Mouse (Mus musculus) kidney, postnatal 0 days (tissue): ENCODE measurements at regions not wholly inside any gene's neighbourhood (a gene's known extent, or its start where the extent isn't known, plus 50 kb on each side); places are given as distances from the start of the nearest gene placed in this dataset.

Experiments
- ATAC-seq: fragments of 200-750 bp; cut with Nextera tagmentation; replicated peaks from 2 replicates; pipeline ENCODE4 v1.8.0; 2017; ENCODE audit warnings: low read depth, moderate number of reproducible peaks, moderate TSS enrichment, moderate library complexity; ENCODE audit not compliant: low FRiP score
- DNase-seq: peaks from one replicate; pipeline ENCODE4 v3.0.0-alpha.2; 2016; ENCODE audit warnings: low spot score
- H3K27ac ChIP-seq: fragments of 300-500 bp; sonication (generic); 2 replicates; pipeline ENCODE4 v1.5.1; 2014; ENCODE audit warnings: mild to moderate bottlenecking
- H3K27me3 ChIP-seq: fragments of 300-500 bp; sonication (generic); 2 replicates; pipeline ENCODE4 v1.6.1; 2014; ENCODE audit warnings: low read length, mixed read lengths; ENCODE audit not compliant: insufficient read depth
- H3K36me3 ChIP-seq: fragments of 300-500 bp; sonication (generic); 2 replicates; pipeline ENCODE4 v1.6.1; 2014; ENCODE audit warnings: low read length, mixed read lengths; ENCODE audit not compliant: insufficient read depth
- H3K4me1 ChIP-seq: fragments of 300-500 bp; sonication (generic); replicated peaks from 2 replicates; pipeline ENCODE4 v1.6.1; 2014; ENCODE audit warnings: antibody characterized with exemption, low read length, mixed read lengths; ENCODE audit not compliant: insufficient read depth
- H3K4me2 ChIP-seq: fragments of 300-500 bp; sonication (generic); 2 replicates; pipeline ENCODE4 v1.6.1; 2014; ENCODE audit warnings: mild to moderate bottlenecking, low read length, moderate library complexity, mixed read lengths
- H3K4me3 ChIP-seq: fragments of 300-500 bp; sonication (generic); replicated peaks from 2 replicates; pipeline ENCODE4 v1.5.1; 2014; ENCODE audit warnings: low read depth, low read length
- H3K9ac ChIP-seq: fragments of 300-500 bp; sonication (generic); 2 replicates; pipeline ENCODE4 v1.6.1; 2014; ENCODE audit warnings: low read depth, low read length
- H3K9me3 ChIP-seq: fragments of 300-500 bp; sonication (generic); replicated peaks from 2 replicates; pipeline ENCODE4 v1.6.1; 2016; ENCODE audit warnings: low read length, inconsistent platforms, mixed read lengths
- CTCF ChIP-seq: IDR thresholded peaks from 2 replicates; pipeline ENCODE4 v1.5.1; 2016; ENCODE audit warnings: antibody characterized with exemption, low read depth, mild to moderate bottlenecking, moderate library complexity
- WGBS: fragments of 180-500 bp; shearing (Covaris S2); extraction: QIAGEN DNeasy Blood & Tissue Kit; methylation state at CpG from one replicate; pipeline ENCODE4 v1.1.7; 2014; 5-methylcytosine and 5-hydroxymethylcytosine counted together

GRCm38 (mm10) chr16:12766846-12767245 is 342.6 kb upstream of the Ercc4 start:
- Histone ChIP-seq H3K4me3 (no peak overlapping the region), H3K9me3 (no peaks in the 10 kb centered on the region), H3K9ac (no peak overlapping the region), H3K27ac (no peak overlapping the region), H3K4me2 (no peak overlapping the region), H3K36me3 (no peaks in the 10 kb centered on the region), H3K27me3 (no peaks in the 10 kb centered on the region), H3K4me1 (no peaks in the 10 kb centered on the region)
- no peak for DNase-seq
- WGBS: 85% methylated on average over 7 of the region's 7 CpGs
- no peak for ATAC-seq
- no peak for TF ChIP-seq CTCF

- no peak for TF ChIP-seq CTCF
- no peak overlapping the region for H3K9ac ChIP-seq
- ATAC-seq: no peak
These were observed 341.2 kb upstream of the Ercc4 start for GRCm38 (mm10) chr16:12768161-12768895.

GRCm38 (mm10) chr16:12770482-12770881 is 339.0 kb upstream of the Ercc4 start:
- Histone ChIP-seq H3K27me3 (no peaks in the 10 kb centered on the region), H3K27ac (no peak overlapping the region), H3K4me3 (no peak overlapping the region), H3K36me3 (no peaks in the 10 kb centered on the region), H3K9ac (no peak overlapping the region), H3K4me1 (no peaks in the 10 kb centered on the region), H3K9me3 (no peaks in the 10 kb centered on the region), H3K4me2 (no peak overlapping the region)
- no peak for TF ChIP-seq CTCF
- WGBS: 88% methylated on average over 5 of the region's 5 CpGs
- ATAC-seq: no peak
- DNase-seq: no peak

More at GRCm38 (mm10) chr16:12768161-12768895, 341.2 kb upstream of the Ercc4 start:
- Histone ChIP-seq H3K36me3 (no peaks in the 10 kb centered on the region), H3K27me3 (no peaks in the 10 kb centered on the region), H3K9me3 (no peaks in the 10 kb centered on the region), H3K4me1 (no peaks in the 10 kb centered on the region), H3K4me3 (no peak overlapping the region), H3K27ac (no peak overlapping the region), H3K4me2 (no peak overlapping the region)
- 78% methylated on average over 2 of the region's 2 CpGs for WGBS
- DNase-seq: no peak

GRCm38 (mm10) chr16:12772535-12772934 is 336.9 kb upstream of the Ercc4 start:
- Histone ChIP-seq H3K36me3 (no peaks in the 10 kb centered on the region), H3K9me3 (no peaks in the 10 kb centered on the region), H3K4me3 (no peak overlapping the region), H3K9ac (no peak overlapping the region), H3K4me2 (no peak overlapping the region), H3K27ac (no peak overlapping the region), H3K27me3 (no peaks in the 10 kb centered on the region), H3K4me1 (no peaks in the 10 kb centered on the region)
- DNase-seq (no peak), ATAC-seq (no peak)
- 80% methylated on average over 5 of the region's 5 CpGs for WGBS
- no peak for TF ChIP-seq CTCF

GRCm38 (mm10) chr16:12775876-12776275 is 333.6 kb upstream of the Ercc4 start:
- Histone ChIP-seq H3K4me3 (no peak overlapping the region), H3K27me3 (no peaks in the 10 kb centered on the region), H3K4me1 (no peaks in the 10 kb centered on the region), H3K27ac (no peak overlapping the region), H3K9ac (no peak overlapping the region), H3K36me3 (no peaks in the 10 kb centered on the region), H3K4me2 (no peak overlapping the region), H3K9me3 (no peaks in the 10 kb centered on the region)
- 61% methylated on average over 2 of the region's 2 CpGs for WGBS
- TF ChIP-seq CTCF: no peak
- ATAC-seq (no peak), DNase-seq (no peak)

- Histone ChIP-seq H3K27ac (no peak overlapping the region), H3K9me3 (no peaks in the 10 kb centered on the region), H3K27me3 (no peaks in the 10 kb centered on the region), H3K9ac (no peak overlapping the region), H3K4me1 (no peaks in the 10 kb centered on the region), H3K36me3 (no peaks in the 10 kb centered on the region), H3K4me3 (no peak overlapping the region), H3K4me2 (no peak overlapping the region)
- TF ChIP-seq CTCF: no peak
- no peak for DNase-seq
- no peak for ATAC-seq
- 71% methylated on average over 3 of the region's 3 CpGs for WGBS
These were observed 330.4 kb upstream of the Ercc4 start for GRCm38 (mm10) chr16:12779079-12779478.

GRCm38 (mm10) chr16:12780635-12781034 is 328.8 kb upstream of the Ercc4 start:
- Histone ChIP-seq H3K9me3 (no peaks in the 10 kb centered on the region), H3K27ac (no peak overlapping the region), H3K27me3 (no peaks in the 10 kb centered on the region), H3K4me3 (no peak overlapping the region), H3K4me2 (no peak overlapping the region), H3K4me1 (no peaks in the 10 kb centered on the region), H3K36me3 (no peaks in the 10 kb centered on the region), H3K9ac (no peak overlapping the region)
- ATAC-seq (no peak), DNase-seq (no peak)
- 84% methylated on average over 3 of the region's 3 CpGs for WGBS
- TF ChIP-seq CTCF: no peak
